Mouse (Mus musculus) megakaryocyte progenitor cell, adult 5-6 weeks (primary cell): ENCODE measurements around the gene Ap5s1. TPM values are rescaled to one million over a fixed set of nuclear protein-coding genes. Genes with fewer than 3 reads are reported as not detected.

Source experiments
- ATAC-seq: replicated peaks from 2 replicates; pipeline ENCODE4 v1.8.0; 2016; ENCODE audit warnings: mild to moderate bottlenecking, moderate TSS enrichment, inconsistent platforms; ENCODE audit not compliant: poor library complexity
- total RNA-seq, 2 experiments: library from RNA; stranded (forward) in 1 of 2; stranded (reverse) in 1 of 2; fragments of 157-497, 149-512 nt in 1 of 2; fragments of 200-1000 nt in 1 of 2; gene quantifications; 2 replicates each; pipeline versions ENCODE4 v1.2.3 to v1.2.4; 2015 to 2017

Gene Ap5s1
- total RNA-seq, 2 experiments from 2014 or later, result 2.9 to 3.9 TPM

- ATAC-seq, result peak; percentile 89
These were observed 19.9 kb upstream of the Ap5s1 start, which contains the start of the genes Cdc25b and Spef1 for GRCm38 (mm10) chr2:131186771-131187601. Gene Cdc25b, plus strand, starts transcription at chr2:131186949. Gene Spef1, minus strand, starts transcription at chr2:131187282.

GRCm38 (mm10) chr2:131187602-131187922 is 19.3 kb upstream of the Ap5s1 start:
- no peak for ATAC-seq

- no peak for ATAC-seq
These were observed 18.6 kb upstream of the Ap5s1 start for GRCm38 (mm10) chr2:131188311-131188710.

- 0 out of 2 replicates have a peak, but pooled peaks have one; percentile 8 for ATAC-seq
These were observed 17.2 kb upstream of the Ap5s1 start for GRCm38 (mm10) chr2:131189521-131190309.

- ATAC-seq, result no peak
These were observed 16.4 kb upstream of the Ap5s1 start for GRCm38 (mm10) chr2:131190344-131191004.

GRCm38 (mm10) chr2:131191005-131191390 is 15.9 kb upstream of the Ap5s1 start:
- no peak for ATAC-seq

- ATAC-seq, result peak; percentile 84
These were observed 10.1 kb upstream of the Ap5s1 start for GRCm38 (mm10) chr2:131196606-131197316.

- ATAC-seq, result no peak
These were observed 6.2 kb upstream of the Ap5s1 start for GRCm38 (mm10) chr2:131200710-131201109.

GRCm38 (mm10) chr2:131201262-131201661 is 5.6 kb upstream of the Ap5s1 start:
- ATAC-seq, result no peak

GRCm38 (mm10) chr2:131203816-131204409 is 3.0 kb upstream of the Ap5s1 start:
- ATAC-seq, result no peak

GRCm38 (mm10) chr2:131204410-131204981 is 2.4 kb upstream of the Ap5s1 start:
- peak; percentile 30 for ATAC-seq

GRCm38 (mm10) chr2:131205521-131206182 is 1.2 kb upstream of the Ap5s1 start:
- peak; percentile 53 for ATAC-seq

GRCm38 (mm10) chr2:131208356-131208755 is 1.5 kb downstream of the Ap5s1 start:
- ATAC-seq, result no peak

GRCm38 (mm10) chr2:131209125-131209795 is 2.4 kb downstream of the Ap5s1 start:
- ATAC-seq, result peak; percentile 36

GRCm38 (mm10) chr2:131209969-131210792 is 3.3 kb downstream of the Ap5s1 start:
- peak; percentile 71 for ATAC-seq

GRCm38 (mm10) chr2:131211026-131211615 is 4.2 kb downstream of the Ap5s1 start:
- ATAC-seq, result no peak

GRCm38 (mm10) chr2:131213773-131214172 is 6.9 kb downstream of the Ap5s1 start:
- ATAC-seq, result peak; percentile 47
